Mouse (Mus musculus) gastrocnemius, postnatal 10 days (tissue): Measurements from ENCODE around the gene Dlec1. TPM values are rescaled to one million over a fixed set of nuclear protein-coding genes. Genes with fewer than 3 reads are reported as not detected.

Source experiments
- DNase-seq: peaks from one replicate; pipeline ENCODE4 v3.0.0; 2021; ENCODE audit warnings: mixed read lengths
- long read RNA-seq, 2 experiments: library from polyadenylated mRNA; stranded (forward); transcript quantifications; one replicate each; pipeline ENCODE4 v2.0.0; 2021
- total RNA-seq, 2 experiments: library from RNA; stranded (reverse); gene quantifications; 2 replicates each; pipeline ENCODE4 v1.2.3; 2021

Dlec1 gene
- total RNA-seq, result under 1 TPM; 0.16 to 0.43 TPM
- long read RNA-seq, experiment 1, result 0 reads
- long read RNA-seq, experiment 2, result 0 reads

GRCm38 (mm10) chr9:119101992-119102782, at the start of gene Dlec1:
Gene Dlec1, plus strand, starts transcription at chr9:119102478.
- DNase-seq, result peak; percentile 40

GRCm38 (mm10) chr9:119053964-119054576, 48.2 kb upstream of the Dlec1 start:
- no peak for DNase-seq

- no peak for DNase-seq
These were observed 46.9 kb upstream of the Dlec1 start for GRCm38 (mm10) chr9:119055336-119055735.

- DNase-seq, result no peak
These were observed 44.0 kb upstream of the Dlec1 start for GRCm38 (mm10) chr9:119058245-119058644.

DNA sequence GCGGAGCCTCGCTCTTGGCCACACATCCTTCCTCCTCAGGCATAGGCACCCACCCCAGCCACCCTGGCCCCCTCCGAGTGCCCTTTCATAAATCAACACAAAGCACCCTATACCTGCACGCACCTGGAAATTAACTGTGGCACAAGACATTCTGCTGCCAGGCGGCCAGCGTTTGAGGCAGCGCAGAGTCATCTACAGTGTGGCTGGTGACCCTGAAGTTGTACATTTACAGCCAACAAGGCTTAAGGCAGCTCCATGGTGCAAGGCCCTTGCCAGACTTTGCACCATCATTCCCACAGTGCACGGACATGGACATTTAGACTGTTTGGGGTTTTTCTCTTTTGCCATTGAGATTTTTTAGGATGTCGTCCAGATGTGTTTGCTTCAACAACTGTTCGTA, 41.6 kb upstream of the Dlec1 start:
- no peak for DNase-seq

GRCm38 (mm10) chr9:119063036-119063644, 39.1 kb upstream of the Dlec1 start:
- DNase-seq, result no peak

DNA sequence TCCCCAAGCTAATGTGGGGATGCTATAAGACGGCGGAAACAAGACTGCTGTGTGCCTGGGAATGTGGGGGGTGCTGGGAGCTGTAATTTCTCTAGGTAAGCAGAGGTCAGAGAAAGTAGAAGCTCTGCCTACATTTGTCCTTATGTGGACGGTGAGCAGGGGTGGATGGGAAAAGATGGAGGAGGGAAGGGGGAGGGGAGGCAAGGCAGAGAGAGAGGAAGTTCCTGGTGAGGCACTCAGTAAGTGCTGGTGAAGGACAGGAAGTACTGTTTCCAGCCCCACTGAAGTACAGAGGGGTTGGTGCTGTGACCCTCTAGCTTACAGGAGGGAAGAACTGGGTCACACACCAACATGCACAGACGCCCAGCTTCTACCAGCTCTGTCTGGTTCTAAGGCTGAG, 38.0 kb upstream of the Dlec1 start:
- no peak for DNase-seq

- DNase-seq, result peak; percentile 86
These were observed 34.7 kb upstream of the Dlec1 start for GRCm38 (mm10) chr9:119067601-119068000.

DNA sequence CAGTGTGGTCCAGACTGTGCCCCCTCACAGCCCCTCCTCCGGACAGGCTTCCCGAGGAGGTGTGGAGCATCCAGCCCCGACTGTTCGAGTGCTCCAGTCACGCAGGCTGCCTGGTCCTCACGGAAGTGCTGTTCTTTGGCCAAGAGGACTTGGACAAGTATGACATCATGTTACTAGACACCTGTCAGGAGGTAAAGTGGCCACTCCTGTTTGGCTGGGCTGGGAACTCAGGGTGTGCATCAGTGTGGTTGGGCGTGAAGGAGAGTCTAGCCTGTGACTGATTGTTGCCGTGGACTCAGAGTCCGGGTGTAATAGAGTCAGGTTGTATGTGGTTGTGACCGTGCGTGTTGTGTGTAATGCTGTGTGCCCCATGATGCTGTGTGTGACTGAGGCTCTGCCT, 34.0 kb upstream of the Dlec1 start:
- DNase-seq, result no peak

- DNase-seq, result no peak
These were observed 32.0 kb upstream of the Dlec1 start for GRCm38 (mm10) chr9:119070173-119070825.

DNA sequence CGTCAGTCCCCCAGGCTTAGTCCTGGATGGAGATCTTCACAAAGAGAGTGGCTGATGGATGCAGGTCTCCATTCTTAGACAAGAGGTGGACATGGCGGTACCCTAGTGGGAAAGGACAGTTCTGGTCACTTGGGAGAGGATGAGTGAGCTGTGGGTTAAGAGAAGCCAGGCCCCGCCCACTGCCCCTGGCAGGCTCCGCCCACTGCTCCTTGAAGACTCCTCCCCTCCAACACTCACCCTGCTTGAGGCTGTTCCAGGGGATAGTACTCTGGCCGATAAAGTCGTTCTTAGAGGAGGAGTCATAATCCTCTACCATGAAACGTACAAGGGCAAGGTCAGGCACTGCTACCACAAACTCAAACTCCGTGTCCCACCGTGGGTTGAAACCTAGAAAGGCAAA, 30.5 kb upstream of the Dlec1 start:
- no peak for DNase-seq

GRCm38 (mm10) chr9:119073184-119073895, 28.9 kb upstream of the Dlec1 start:
- no peak for DNase-seq

GRCm38 (mm10) chr9:119075685-119076084, 26.6 kb upstream of the Dlec1 start:
- no peak for DNase-seq

- DNase-seq, result no peak
These were observed 22.1 kb upstream of the Dlec1 start for GRCm38 (mm10) chr9:119080040-119080675.

GRCm38 (mm10) chr9:119082039-119082438, 20.2 kb upstream of the Dlec1 start:
- DNase-seq, result no peak

DNA sequence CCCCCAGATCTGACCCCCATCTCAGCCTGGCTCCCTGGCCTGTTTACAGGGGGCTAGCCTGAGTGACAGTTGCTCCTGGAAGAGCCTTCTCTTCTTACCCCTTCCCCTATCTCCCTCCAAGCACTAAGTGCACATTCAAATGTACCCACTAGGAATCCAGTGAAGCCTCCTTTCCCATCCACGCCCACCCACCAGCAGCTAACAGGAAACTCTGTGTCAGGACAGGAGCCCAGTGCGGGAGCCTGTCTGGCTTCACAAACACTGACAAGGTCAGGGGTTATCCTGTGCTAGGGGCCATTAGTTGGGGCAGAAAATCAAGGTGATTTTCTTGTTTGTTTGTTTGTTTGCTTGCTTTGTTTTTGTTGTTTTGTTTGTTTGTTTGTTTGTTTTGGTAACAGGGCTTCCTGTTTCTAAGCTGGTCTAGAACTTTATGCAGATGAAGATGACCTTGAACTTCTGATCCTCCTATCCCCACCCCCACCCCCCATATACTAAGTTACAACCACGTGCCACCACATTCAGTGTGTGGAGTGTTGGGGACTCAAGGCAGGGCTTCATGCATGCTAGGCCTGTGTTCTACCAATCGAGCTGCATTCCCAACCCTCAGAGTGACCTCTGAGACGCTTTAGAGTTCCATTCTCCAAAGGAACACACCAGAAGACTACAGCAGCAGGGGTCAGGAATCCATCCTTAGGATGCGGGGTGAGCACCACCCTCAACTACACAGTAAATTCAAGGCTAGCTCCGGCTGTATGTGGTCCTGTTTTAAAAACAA, 19.4 kb upstream of the Dlec1 start:
- DNase-seq, result no peak

DNA sequence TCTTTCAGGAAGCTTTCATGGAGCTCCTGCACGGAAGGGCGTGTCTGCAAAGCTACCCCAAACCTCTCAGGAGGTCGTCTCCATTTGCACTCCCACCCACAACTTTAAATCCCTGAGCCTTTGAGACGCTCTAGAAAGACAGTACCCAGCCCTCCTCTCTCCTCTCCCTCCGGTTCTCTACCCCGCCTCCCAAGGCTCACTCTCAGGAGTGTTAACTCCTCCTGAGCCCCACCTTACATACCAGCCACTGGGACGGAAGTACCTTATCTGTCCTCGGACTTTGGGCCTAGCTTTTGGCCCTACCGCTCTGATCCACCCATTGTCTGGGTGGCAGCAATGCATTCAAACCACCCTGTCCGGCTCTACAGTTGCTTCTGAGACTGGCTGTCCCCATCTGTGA, 18.3 kb upstream of the Dlec1 start:
- DNase-seq, result no peak

GRCm38 (mm10) chr9:119086451-119086850, 15.8 kb upstream of the Dlec1 start:
- DNase-seq, result no peak

GRCm38 (mm10) chr9:119087309-119087708, 15.0 kb upstream of the Dlec1 start:
- no peak for DNase-seq

GRCm38 (mm10) chr9:119088148-119088801, 14.0 kb upstream of the Dlec1 start:
- peak; percentile 84 for DNase-seq
